Mouse (Mus musculus): Measurements from ENCODE around the gene Atp5j2.
"Not testable (repeated sequence)": the region's sequence is repeated elsewhere in the genome, so short reads cannot be mapped to it uniquely, and the experiment has no call there.

Atp5j2 gene

DNA sequence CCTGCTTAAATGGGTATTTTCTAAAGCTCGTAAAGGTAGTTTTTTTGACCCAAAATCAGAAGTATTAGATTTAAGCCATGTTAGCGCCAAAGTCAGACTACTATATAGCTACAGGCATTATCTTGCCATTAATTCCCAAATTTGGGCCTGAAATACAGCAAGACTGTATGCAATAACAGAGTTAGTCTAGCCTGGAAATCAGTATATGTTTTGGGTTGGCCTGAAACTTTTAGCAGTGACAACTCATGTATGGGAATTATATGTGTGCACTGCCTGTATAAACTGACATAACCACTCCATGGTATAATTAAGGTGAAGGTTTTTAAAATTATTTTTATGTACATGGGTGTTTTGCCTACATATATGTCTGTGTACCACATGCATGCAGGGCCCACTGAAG, at the start of gene Atp5j2:
Gene Atp5j2, minus strand, starts transcription at position 101 of the 400 bp plus-strand sequence.
- no peak for DNase-seq (ENCODE audit: low spot score)

DNA sequence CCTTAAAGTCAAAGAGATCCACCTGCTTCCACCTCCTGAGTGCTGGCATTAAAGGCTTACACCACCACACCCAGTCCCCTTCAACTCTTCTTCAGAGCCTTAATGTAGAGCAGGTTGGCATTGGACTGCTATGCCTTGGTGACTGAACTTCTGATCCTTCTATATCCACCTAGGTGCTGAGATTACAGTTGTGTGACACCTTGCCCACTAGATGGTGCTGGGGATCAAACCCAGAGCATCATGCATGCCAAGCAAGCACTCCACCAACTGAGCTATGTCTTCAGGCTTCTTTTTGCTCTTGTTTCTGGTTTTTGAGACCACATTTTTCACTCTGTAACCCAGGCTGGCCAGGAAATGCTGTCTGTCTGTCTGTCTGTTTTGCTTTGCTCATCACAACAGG, 42.8 kb upstream of the Atp5j2 start:
- no peak for DNase-seq (ENCODE audit: low spot score)

DNA sequence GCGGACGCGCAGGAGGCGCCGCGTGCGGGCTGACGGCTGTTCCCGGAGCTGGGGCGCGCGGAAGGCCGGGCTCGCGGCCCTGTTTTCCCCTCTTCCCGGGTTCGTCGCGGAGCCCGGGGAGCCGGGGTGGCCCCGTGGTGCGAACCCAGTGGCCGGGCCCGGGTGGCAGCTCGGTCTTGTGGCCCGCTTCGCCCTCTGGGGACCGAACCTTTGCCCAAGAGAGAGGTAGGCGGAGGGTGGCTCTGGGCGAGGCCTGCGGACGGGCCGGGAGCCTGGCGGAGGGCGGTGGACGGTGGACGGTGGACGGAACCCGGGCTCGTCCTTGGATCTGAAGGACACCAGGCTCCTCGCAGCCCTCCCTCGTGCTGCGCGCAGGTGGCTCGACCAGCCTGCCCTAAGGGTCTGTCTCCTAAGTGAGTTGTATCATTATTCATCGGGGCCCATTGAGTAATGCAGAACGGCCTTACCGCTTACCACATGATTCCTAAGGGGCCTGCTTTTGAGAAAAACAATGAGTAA, 40.1 kb upstream of the Atp5j2 start:
- DNase-seq (ENCODE audit: low spot score) = no peak

DNA sequence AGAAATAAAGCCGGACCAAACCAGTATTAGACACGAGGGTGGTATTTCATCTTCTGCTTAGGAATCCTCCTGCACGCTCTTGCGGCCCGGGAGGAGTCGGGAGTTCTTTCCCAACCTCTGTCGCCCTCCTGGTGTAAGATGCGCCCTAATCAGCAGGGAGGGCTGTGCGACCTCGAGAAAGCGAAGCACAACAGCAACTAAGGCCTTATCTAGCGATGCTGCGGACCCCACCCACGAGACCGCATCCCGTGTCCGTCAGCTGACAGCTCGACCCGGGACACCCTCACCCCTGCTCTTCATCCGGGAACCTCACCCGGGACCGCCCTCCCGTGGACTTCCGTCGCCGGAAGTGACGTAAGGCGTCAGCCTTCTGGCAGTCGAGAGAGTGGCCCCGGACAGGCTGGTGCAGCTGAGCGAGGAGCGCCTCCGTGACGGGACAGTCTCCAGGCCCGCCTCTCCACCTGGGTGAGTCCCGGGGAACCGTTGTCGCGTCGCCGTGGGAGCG, 39.6 kb upstream of the Atp5j2 start, which contains the start of gene Zfp655:
Gene Zfp655, plus strand, starts transcription at position 349 of the 505 bp plus-strand sequence.
- DNase-seq (ENCODE audit: low spot score) = peak; percentile 95

DNA sequence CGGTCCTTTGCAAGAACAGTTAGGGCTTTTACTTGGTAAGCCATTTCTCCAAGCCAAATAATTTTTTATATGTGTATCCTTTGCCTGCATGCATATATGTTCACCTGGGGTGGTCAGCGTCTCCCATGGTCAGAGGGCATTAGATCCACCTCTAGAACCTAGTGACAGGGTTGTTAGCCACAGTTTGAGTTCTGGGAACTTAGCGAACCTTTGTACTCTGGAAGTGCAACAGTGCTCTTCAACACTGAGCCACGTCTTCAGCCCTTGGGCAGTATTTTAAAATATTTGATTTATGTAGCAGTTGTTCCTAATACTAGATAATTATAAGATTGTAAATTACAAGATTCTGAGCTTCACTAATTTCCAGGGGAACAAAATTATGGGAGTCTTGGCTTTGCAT, 38.8 kb upstream of the Atp5j2 start:
- no peak for DNase-seq (ENCODE audit: low spot score)

DNA sequence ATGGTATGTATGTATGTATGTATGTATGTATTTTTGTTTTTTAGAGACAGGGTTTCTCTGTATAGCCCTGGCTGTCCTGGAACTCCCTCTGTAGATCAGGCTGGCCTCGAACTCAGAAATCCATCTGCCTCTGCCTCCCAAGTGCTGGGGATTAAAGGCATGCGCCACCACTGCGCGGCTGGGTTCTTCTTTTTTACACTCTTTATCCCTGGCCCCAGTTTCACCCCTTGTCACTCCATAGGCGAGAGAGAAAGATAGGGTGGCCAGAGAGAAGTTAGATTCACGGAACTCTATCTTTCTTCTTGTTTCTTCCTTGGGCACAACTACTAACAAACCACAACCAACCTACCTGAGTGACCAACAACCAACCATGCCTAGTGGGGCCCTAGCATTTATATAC, 37.4 kb upstream of the Atp5j2 start:
- DNase-seq (ENCODE audit: low spot score) = not testable (repeated sequence)

DNA sequence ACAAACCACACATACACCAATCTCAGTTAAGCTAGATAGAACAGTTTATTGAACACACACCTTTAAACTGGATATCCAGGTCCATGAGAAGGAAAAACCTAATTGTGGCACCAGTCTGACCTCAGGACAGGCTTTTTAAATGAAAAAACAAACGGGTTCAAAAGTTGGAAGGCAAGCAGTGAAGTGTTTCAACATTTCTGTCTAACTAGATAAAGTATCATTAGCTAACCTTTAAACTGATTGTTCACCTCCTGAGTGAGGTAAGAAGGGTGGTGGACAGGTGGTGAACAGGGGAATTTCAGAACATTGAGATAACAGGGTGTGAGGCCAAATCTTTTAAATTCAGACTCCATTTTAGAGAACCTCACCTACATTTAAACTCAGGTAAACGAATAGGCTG, 34.6 kb upstream of the Atp5j2 start:
- DNase-seq (ENCODE audit: low spot score) = no peak

DNA sequence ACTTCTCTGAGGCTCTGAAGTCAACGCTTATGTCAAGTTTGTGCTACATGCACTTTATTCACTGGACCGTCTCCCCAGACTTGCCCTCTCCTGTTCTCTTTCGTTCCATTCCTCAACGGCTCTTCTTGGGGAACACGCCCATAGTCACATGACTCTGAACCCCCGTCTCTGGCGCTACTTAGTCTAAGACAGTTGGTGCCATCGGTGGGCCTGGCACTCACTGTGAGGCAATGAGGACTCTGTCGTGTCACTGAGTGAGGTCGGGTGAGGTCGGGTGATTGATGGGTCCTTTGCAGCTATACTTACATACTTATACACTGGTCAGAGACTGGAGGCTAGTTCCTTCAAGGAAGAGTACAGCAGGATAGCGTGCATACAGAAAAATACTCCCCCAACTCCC, 31.5 kb upstream of the Atp5j2 start:
- no peak for DNase-seq (ENCODE audit: low spot score)

DNA sequence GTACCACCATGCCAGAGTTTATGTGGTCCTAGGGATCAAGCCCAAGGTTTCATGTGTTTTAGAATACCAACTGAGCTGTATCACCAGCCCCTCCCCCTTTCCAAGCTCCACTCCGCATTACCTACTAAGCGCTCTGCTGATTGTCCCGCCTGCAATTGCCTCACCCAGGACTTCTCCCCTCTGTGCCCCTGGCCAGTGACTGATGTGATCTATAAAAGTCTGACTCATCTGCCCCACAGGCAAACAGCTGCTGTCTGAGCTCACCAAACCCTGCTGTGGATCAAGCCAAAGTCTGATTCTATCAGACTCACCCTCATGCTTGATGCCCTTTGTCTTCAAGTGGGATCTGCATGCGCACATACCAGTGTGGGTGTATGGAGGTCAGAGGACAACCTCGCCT, 31.0 kb upstream of the Atp5j2 start:
- no peak for DNase-seq (ENCODE audit: low spot score)

DNA sequence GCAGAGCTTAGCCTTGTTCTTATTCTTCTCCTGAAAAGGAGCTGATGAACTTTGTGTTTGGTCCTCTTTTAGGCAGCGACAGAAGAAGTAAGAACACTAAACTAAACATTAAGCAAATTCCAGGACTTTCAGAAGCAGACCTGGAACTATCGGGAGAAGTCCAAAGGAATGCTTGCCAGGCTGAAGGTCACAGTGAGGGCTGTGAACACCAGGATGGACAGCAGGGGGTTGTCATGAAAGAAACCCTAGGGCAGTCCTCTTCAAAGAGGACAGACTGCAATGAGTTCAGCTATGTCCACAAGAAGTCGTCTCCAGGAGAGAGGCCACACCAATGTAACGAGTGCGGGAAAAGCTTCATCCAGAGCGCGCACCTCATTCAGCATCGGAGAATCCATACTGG, 28.1 kb upstream of the Atp5j2 start:
- DNase-seq (ENCODE audit: low spot score) = no peak

DNA sequence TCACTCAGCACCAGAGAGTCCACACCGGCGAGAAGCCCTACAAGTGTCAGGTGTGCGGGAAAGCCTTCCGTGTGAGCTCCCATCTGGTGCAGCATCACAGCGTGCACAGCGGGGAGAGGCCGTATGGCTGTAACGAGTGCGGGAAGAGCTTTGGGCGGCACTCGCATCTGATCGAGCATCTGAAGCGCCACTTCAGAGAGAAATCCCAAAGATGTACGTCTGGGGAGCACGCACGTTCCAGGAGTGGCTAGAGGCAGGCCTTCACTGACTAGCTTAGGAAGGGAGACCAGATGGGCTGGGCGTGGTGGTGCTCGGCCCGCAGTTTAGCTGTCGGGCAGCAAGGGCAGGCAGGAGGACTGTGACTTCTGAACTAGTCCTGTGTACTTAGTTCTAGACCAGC, 26.8 kb upstream of the Atp5j2 start:
- no peak for DNase-seq (ENCODE audit: low spot score)

DNA sequence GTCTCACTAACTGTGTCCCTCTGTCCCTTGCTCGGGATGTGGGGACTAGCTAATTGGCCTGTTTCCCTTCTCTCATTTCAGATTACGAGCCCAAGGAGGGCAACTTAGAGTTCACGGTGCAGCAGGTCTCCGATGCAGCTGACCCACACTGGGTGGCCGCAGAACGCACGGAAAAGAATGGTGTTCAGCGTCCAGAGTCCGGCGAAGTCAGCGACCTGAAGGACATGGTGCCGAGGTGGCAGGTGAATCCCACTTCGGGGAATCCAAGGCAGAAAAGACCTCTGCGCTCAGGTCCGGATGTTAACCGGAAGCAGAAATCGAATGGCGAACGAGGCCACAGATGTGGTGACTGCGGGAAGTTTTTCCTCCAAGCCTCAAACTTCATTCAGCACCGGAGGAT, 26.3 kb upstream of the Atp5j2 start:
- DNase-seq (ENCODE audit: low spot score) = no peak

DNA sequence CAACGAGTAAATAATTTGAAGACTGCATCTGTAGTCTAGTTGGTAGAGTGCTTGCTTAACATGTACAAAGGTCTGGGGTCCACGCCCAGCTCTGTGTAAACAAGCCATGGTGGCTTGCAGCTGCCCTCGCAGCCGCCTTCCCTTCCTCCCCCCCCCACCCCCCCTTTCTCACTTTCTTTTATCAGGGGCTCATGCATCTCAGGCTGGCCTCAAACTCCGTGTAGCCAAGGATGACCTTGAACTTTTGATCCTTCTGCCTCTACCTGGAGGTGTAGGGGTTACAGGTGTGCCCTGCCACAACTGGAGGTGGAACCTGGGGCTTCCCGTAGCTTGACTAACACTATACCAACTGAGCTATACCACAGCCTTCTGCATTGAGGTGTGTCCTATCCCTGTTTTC, 25.9 kb upstream of the Atp5j2 start:
- DNase-seq (ENCODE audit: low spot score) = no peak

DNA sequence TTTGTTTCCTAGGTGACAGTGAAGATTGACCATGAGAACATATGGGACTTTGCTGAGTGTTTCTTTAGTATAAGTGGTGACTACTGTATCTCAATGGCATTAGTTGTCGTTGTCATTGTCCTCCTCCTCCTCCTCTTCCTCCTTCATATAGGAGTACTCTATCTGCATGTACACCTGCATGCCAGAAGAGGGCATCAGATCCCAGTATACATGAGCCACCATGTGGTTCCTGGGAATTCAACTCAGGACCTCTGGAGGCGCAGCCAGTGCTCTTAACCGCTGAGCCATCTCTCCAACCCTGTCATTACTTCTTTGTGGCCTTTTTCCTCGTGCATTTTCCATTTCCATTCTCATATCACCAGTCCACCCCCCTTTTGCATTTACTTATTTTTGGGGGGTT, 22.8 kb upstream of the Atp5j2 start:
- DNase-seq (ENCODE audit: low spot score) = no peak

DNA sequence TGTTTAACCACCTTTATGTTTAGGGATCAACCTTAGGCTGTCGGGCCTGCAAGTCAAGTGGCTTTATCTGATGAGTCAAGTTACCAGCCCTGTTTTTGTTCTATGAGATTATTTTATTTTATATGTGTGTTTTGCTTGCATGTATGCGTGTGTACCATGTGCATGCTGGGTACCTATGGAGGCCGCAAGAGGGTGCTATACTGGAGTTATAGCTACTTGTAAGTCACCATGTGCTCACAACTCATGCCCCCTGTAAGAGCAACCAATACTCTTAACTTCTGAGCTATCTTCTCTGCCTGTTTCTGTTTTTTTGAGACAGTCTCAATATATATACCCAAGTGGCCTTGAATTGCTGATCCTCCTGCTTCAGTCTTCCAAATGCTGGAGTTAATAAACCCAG, 21.6 kb upstream of the Atp5j2 start:
- no peak for DNase-seq (ENCODE audit: low spot score)

DNA sequence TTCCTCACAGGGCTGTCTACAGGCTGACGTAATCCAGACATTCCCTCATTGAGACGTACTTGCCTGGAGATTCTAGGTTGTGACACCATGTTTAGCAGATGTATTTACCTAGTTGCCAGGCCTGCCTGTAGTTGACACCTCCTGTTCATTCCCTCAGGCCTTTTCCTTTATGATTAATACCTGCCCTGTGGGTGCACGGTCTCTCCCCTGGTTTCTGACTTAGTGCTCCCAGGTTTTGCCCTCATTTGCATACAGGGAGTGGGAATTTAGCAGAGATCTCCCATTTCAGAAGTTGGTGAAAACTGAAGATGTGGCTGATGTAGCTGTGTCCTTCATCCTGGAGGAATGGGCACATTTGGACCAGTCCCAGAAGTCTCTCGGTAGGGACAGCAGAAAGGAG, 20.4 kb upstream of the Atp5j2 start:
- no peak for DNase-seq (ENCODE audit: low spot score)

DNA sequence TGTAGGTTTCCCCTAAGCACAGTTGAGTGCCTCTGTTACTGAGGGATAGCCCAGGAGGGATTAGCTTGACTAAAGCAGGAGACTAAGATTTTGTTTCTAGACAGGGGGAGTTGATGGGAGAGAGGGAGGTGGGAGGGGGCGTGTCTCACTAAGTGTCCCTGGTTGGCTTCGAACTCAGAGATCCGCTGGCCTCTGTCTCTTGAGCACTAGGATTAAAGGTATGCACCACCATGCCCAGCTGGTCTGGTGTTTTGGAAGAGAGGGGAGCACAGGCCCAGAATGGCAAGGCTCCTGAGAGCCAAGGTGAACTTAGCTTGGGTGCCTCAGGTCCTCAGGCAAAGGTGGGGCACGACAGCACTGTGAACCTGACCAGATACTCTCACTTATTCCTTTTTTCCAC, 19.5 kb upstream of the Atp5j2 start:
- no peak for DNase-seq (ENCODE audit: low spot score)

DNA sequence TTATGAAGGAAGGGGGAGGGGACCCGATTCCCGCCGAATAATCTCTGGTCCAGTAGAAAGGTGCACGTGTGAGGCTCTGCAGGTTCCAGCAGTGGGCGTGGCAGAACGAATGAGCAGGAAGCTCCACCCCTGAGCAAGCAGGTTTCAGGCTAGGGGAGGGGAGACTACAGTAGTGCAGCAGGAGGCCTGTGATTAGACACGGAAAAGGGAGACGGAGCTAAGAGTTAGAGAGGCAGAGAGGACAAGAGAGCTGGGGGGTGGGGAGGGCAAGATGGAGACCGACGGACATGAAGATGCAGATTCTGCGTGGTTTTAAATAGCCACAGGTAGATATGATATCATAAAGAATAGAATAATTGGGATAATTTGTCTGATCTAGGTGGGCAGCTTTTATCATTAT, 16.5 kb upstream of the Atp5j2 start:
- DNase-seq (ENCODE audit: low spot score) = not testable (repeated sequence)

DNA sequence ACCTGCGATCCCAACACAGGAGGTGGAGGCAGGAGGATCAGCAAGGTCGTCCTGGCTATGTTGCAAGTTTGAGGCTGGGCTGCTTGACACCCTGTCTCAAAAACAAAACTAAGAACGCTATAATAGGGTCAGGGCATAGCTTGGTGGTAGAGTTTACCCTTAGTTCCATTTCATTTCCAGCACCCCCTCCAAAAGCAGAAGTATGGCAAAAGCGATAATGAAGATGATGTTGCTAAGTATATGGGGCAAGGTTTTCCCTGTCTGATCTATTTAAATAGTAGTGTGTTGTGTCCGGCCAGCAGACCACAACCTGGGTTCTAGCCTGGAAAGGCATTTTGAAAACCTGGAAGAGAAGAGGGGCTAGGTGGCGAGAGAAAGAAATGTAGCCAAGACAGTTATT, 16.1 kb upstream of the Atp5j2 start:
- no peak for DNase-seq (ENCODE audit: low spot score)

DNA sequence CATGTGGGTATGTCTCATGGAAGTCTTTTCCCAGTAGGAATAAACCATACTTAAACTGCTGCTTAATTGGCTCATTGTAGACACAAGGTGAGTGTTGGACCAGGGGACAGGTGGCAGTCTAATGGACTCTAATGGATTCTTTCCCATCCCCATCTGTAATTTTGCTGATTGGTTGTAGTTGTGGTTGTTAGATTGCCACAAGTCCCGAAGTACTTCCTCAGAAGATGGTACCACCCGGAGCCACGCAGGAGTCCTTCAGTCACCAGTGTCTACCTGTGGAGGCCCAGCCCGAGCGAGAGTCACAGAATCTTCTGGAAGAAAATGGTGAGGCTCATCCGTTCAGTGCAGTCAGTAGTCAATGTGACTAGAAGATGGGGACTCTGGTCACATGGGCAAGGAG, 15.5 kb upstream of the Atp5j2 start:
- no peak for DNase-seq (ENCODE audit: low spot score)

DNA sequence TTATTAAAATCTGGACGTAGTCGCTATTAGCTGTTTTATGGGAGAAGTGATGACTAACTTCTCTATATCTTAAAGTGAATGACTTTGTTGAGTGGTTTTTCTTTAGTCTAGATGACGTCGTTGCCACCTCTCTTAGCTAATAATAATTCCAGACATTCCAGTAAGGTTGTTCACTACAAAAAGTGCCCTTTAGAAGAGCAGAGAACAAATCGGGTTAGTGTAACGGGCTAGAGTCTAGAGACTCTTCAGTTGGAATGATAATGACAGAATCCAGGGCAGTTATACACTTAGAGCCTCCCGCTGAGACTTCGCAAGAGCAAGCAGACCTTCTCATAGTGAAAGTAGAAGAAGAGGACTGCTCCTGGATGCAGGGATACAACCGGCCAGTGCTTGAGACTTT, 13.2 kb upstream of the Atp5j2 start:
- DNase-seq (ENCODE audit: low spot score) = no peak

DNA sequence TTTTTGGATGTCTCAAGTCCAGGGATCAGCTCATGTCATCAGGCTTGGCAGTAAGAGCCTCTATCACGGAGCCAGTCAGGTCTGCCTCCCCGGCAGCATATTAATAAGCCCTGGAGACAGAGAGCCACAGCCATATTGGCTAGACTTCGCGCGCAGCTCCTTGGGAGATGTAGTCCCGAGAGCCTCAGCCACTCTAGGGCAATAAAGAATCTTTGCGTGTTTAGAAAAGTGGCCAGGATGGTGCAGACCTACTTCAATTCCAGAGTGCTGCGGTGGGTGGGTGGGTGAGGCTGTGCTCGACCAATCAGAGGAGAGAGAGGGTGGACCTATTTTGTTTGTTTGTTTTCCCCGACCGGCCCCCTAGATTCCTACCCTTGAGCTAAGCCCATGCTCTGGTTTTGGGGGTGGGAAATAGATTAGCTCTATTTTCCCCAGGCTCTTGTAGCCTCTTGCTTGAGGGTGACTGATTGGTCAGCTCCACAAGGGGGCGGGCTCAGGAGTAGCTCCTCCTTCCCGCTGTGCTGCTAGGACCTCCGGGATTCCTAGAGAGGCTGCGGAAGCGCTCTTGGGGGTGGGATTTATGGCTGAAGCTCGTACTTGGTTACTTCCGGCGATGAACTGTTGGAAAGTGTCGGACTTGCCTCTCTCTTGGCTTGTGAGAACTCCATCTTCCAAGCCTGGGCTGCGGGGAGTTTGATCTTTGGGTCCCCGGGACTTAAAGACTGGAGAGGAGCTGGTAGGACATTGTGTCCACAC, 12.3 kb upstream of the Atp5j2 start, which contains the start of gene Zkscan5:
Gene Zkscan5, plus strand, starts transcription at position 627 of the 756 bp plus-strand sequence.
- DNase-seq (ENCODE audit: low spot score) = peak; percentile 97

DNA sequence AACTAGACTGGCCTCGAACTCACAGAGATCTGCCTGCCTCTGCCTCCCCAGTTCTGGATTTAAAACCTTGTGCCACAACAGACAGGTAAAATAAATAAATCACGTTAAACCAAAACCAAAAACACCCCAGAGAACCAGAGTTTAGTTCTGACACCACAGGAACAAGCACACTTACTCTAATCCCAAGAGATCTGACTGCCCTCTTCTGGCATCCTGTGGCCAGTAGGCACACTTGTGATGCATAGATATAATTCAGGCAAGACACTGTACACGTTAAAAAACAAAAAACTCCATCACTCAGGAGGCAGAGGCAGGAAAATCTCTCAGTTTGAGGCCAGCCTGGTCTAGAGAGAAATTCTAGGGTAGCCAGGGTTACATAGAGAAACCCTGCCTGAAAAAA, 10.6 kb upstream of the Atp5j2 start:
- DNase-seq (ENCODE audit: low spot score) = no peak

Measured in left cerebral cortex, adult 11 months (tissue).